Mouse (Mus musculus) heart, embryonic 14.5 days (tissue): Measurements from ENCODE around the gene Olfml1. TPM values are rescaled to one million over a fixed set of nuclear protein-coding genes. Genes with fewer than 3 reads are reported as not detected.

Experiments
- ATAC-seq: fragments of 200-750 bp; cut with Nextera tagmentation; 2 replicates; pipeline ENCODE4 v1.8.0; 2017; ENCODE audit warnings: low read depth, moderate TSS enrichment; ENCODE audit not compliant: insufficient number of reproducible peaks, insufficient read depth, low FRiP score
- H3K27ac ChIP-seq, 2 experiments: fragments of 200-500 bp in 1 of 2; fragments of 300-500 bp in 1 of 2; sonication (generic) in 1 of 2; replicated peaks in 1 of 2; 2 replicates each; pipeline ENCODE4 v1.5.1; 2012 to 2014; ENCODE audit warnings: low read depth in 2 of 2, low read length in 2 of 2, control low read depth in 1 of 2, mild to moderate bottlenecking in 1 of 2, mixed read lengths in 1 of 2; ENCODE audit not compliant: control insufficient read depth in 1 of 2, insufficient read depth in 1 of 2
- H3K27me3 ChIP-seq: fragments of 300-500 bp; sonication (generic); 2 replicates; pipeline ENCODE4 v1.6.1; 2014; ENCODE audit warnings: mild to moderate bottlenecking, low read length, control low read depth; ENCODE audit not compliant: control insufficient read depth, insufficient read depth
- H3K36me3 ChIP-seq: fragments of 300-500 bp; sonication (generic); 2 replicates; pipeline ENCODE4 v1.6.1; 2014; ENCODE audit warnings: mild to moderate bottlenecking, control low read depth, low read length, mixed read lengths; ENCODE audit not compliant: control insufficient read depth, insufficient read depth
- H3K4me1 ChIP-seq, 2 experiments: fragments of 200-500 bp in 1 of 2; fragments of 300-500 bp in 1 of 2; sonication (generic) in 1 of 2; 2 replicates each; pipeline ENCODE4 v1.6.1; 2012 to 2014; ENCODE audit warnings: low read length in 2 of 2, control low read depth in 1 of 2, mixed read lengths in 1 of 2; ENCODE audit not compliant: control insufficient read depth in 2 of 2, insufficient read depth in 2 of 2
- H3K4me2 ChIP-seq: fragments of 300-500 bp; sonication (generic); 2 replicates; pipeline ENCODE4 v1.6.1; 2014; ENCODE audit warnings: mild to moderate bottlenecking, low read length
- H3K4me3 ChIP-seq, 2 experiments: fragments of 200-500 bp in 1 of 2; fragments of 300-500 bp in 1 of 2; sonication (generic) in 1 of 2; 2 replicates each; pipeline ENCODE4 v1.5.1; 2012 to 2014; ENCODE audit warnings: low read length in 2 of 2, mild to moderate bottlenecking in 2 of 2, control low read depth in 1 of 2, low read depth in 1 of 2, moderate library complexity in 1 of 2; ENCODE audit not compliant: control insufficient read depth in 1 of 2, insufficient read depth in 1 of 2
- H3K9ac ChIP-seq: fragments of 300-500 bp; sonication (generic); 2 replicates; pipeline ENCODE4 v1.6.1; 2014; ENCODE audit warnings: mild to moderate bottlenecking, low read length
- H3K9me3 ChIP-seq: fragments of 300-500 bp; sonication (generic); 2 replicates; pipeline ENCODE4 v1.6.1; 2016; ENCODE audit warnings: low read length, control low read depth; ENCODE audit not compliant: control insufficient read depth
- WGBS: fragments of 180-500 bp; shearing (Covaris S2); extraction: QIAGEN DNeasy Blood & Tissue Kit; methylation state at CpG from one replicate; pipeline ENCODE4 v1.1.7; 2014; 5-methylcytosine and 5-hydroxymethylcytosine counted together
- polyA plus RNA-seq: library from polyadenylated mRNA; unstranded; fragments of >200 nt; fragmentation: Nextera tagmentation; extraction: Ambion mirVana; gene quantifications from 2 replicates; pipeline ENCODE4 v1.2.1, GENCODE M21; 2014

Olfml1 gene
- polyA plus RNA-seq, 1 experiment from 2014 or later, result 8.0 TPM

DNA sequence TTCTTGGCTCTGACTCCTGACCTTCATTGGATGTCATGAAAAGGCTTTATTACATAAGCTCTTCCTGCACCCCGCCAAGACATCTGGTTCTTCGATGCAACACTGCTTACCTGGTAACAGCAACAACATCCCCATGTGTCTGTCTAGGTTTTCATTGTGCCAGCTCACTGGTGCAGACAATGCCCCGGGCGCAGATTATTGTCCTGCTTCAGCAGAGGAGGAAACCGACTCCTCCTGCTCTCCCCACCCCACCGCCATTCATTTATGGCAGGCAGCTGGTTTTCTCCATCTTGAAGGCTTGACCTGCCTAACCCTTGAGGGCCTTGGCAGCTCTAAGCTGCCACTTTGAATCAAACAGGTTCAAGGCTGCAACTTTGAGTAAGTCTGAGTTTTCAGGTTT, 35.7 kb downstream of the Olfml1 start:
- H3K27ac ChIP-seq, result no peak overlapping the region
- no peaks in the 10 kb centered on the region for H3K9me3 ChIP-seq
- H3K4me3 ChIP-seq, result no peak overlapping the region
- ATAC-seq, result no peak
- no peak overlapping the region for H3K4me2 ChIP-seq
- 89% methylated on average over 6 of the region's 6 CpGs for WGBS
- no peaks in the 10 kb centered on the region for H3K36me3 ChIP-seq
- H3K9ac ChIP-seq, result no peak overlapping the region
- no peaks in the 10 kb centered on the region for H3K27me3 ChIP-seq
- no peaks in the 10 kb centered on the region for H3K4me1 ChIP-seq

DNA sequence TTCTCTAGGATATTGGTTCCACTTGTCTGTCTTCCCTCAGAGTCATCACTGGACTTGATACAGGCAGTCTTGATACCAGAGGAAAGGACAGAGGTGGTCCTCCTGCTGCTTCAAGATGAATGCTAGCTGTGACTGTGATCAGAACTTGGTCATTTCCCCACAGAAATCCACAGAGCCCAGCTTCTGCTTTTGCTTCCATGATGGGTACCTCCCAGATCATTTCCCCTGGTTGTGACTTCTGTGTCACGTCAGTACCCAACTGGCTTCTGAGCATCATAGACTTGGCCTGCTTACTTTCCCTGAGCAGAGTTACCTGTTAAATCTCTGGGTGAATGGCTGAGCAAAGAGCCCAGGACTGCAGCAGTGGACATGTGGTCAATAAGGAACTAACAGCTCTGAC, 40.5 kb downstream of the Olfml1 start:
- Histone ChIP-seq H3K9ac (no peak overlapping the region), H3K9me3 (no peaks in the 10 kb centered on the region), H3K4me3 (no peak overlapping the region), H3K27ac (no peak overlapping the region), H3K4me2 (no peak overlapping the region), H3K4me1 (no peaks in the 10 kb centered on the region), H3K36me3 (no peaks in the 10 kb centered on the region), H3K27me3 (no peaks in the 10 kb centered on the region)
- no peak for ATAC-seq
- 89% methylated on average over 1 of the region's 1 CpGs for WGBS

DNA sequence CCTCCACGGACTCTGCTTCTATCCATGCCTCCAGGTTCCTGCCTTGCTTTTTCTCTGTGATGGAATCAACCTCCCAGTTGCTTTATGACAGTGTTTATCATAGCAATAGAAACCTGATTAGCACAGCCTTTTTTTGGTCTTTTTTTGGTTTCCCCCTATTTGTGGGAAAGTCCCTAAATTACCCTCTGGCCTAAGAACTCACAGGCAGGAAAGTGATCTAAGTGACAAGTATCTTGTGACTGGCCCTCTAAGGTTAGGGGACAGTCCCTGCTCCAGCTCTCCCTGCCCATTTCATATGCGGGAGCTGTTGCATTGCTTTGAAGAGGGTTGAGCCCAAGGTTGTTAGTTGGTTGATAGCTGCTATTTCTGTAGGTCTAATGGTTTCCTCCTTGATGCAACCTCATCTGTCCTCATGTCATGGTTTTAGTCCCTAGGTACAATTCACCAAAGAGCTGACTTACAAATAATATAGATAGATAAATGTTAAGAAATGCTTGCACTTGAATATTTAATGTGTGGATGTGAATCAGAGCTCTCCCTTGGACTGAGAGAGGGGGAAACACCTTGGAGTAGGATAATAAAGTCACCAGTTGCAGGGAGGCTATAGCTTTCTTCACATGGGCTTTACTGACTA, 42.5 kb downstream of the Olfml1 start:
- Histone ChIP-seq H3K36me3 (no peaks in the 10 kb centered on the region), H3K4me3 (no peak overlapping the region), H3K27me3 (no peaks in the 10 kb centered on the region), H3K4me1 (no peaks in the 10 kb centered on the region), H3K27ac (no peak overlapping the region), H3K4me2 (no peak overlapping the region), H3K9me3 (no peaks in the 10 kb centered on the region), H3K9ac (no peak overlapping the region)
- ATAC-seq, result no peak
- 80% methylated on average over 2 of the region's 2 CpGs for WGBS

DNA sequence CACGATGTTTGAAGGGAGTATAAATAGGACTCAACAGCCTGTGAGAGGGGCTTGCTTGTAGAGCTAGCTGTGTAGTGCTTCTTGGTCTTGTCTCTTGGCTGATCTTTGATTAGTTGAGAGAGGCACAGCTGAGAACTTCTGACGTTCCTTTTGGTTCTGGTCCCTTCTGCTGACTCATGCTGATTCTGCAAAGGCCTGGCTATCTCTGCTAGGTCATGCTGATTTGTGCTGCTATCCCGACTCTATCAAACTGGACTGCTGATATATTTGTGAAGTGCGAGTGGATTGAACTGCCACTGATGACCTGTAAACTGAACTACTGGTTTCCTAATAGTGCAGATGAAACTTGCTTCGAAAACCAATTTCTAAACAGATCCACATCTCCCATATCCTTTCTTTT, 43.6 kb downstream of the Olfml1 start:
- WGBS, result 68% methylated on average over 5 of the region's 5 CpGs
- Histone ChIP-seq H3K4me2 (no peak overlapping the region), H3K4me1 (no peaks in the 10 kb centered on the region), H3K27me3 (no peaks in the 10 kb centered on the region), H3K9me3 (no peaks in the 10 kb centered on the region), H3K4me3 (no peak overlapping the region), H3K36me3 (no peaks in the 10 kb centered on the region), H3K27ac (no peak overlapping the region), H3K9ac (no peak overlapping the region)
- ATAC-seq, result no peak

DNA sequence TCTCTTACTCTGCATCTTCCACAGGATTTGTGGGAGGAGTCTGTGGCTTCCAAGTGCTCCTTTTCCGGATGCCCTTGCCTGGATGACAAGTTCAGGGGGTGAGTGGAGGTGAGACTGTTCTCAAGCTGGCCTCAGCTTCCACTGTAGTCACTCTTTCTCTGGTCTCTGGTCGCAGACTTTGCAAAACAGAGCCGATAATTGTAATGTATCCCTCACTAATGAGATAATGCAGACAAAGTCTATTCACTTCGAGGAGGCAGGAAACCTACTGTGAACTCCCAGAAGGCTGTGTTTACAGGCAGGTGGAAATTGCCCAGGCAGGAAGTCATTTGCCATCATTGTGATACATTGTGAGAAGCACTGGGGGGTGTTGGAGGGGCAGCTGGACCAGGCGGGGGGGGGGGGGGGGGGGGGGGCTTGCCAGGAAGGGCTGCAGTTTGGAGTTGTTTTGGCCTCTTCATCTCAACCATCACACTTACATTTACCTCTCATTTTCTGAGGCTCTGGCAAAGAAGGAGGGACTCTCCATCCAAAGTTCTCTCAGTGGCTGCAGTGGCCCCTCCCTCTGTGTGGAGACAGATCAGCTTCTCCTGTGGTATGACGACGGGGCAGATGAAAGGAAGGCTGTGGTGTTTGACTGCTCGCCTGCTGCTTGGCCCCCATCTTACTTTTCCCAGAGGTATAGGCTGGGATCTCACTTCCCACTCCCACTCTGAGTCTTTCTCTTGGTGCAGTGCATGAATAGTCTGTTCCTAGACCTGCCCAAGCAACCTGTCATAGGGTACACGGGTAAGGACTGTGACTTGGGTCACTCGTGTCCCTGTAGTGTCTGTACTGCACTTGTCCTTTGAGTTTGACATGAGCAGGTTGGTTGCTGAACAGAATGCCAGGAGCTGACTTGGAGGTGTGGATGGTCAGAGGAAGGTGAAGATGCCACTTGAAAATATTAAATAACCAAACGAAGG, 51.1 kb downstream of the Olfml1 start:
- Histone ChIP-seq H3K9ac (no peak overlapping the region), H3K4me1 (no peaks in the 10 kb centered on the region; a peak in 1 of 4 replicates), H3K9me3 (no peaks in the 10 kb centered on the region), H3K4me2 (no peak overlapping the region), H3K27me3 (no peaks in the 10 kb centered on the region), H3K36me3 (no peaks in the 10 kb centered on the region), H3K4me3 (no peak overlapping the region), H3K27ac (no peak overlapping the region)
- WGBS, result 31% methylated on average over 10 of the region's 11 CpGs
- ATAC-seq, result peak; percentile 54; the same call in 1 of the 2 replicates

DNA sequence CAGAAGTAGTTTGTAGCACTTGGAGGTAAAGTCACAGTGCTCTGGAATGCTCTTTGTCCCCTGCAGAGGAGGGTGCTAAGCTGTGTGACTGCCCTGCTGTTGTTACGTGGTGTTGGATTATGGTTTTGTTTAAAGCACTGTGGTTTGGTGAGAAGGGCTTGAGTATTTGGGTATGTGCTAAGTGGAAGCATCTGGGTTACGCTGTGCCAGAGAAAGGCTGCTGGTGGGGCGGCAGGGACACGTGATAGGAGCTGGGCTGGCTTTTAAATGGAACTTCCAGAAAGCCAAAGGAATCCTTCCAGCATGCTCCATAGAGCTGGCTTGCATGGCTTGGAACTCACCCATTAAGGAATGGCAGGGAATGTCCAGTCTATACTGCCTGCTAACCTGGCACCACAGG, 52.0 kb downstream of the Olfml1 start:
- ATAC-seq, result 0 out of 2 replicates have a peak, but pooled peaks have one; percentile 21
- no peak overlapping the region for H3K27ac ChIP-seq
- no peak overlapping the region for H3K9ac ChIP-seq
- WGBS, result 54% methylated on average over 4 of the region's 4 CpGs
- H3K4me3 ChIP-seq, result no peak overlapping the region
- no peaks in the 10 kb centered on the region; a peak in 1 of 4 replicates for H3K4me1 ChIP-seq
- H3K4me2 ChIP-seq, result no peak overlapping the region
- H3K9me3 ChIP-seq, result no peaks in the 10 kb centered on the region
- no peaks in the 10 kb centered on the region for H3K36me3 ChIP-seq
- no peaks in the 10 kb centered on the region for H3K27me3 ChIP-seq

DNA sequence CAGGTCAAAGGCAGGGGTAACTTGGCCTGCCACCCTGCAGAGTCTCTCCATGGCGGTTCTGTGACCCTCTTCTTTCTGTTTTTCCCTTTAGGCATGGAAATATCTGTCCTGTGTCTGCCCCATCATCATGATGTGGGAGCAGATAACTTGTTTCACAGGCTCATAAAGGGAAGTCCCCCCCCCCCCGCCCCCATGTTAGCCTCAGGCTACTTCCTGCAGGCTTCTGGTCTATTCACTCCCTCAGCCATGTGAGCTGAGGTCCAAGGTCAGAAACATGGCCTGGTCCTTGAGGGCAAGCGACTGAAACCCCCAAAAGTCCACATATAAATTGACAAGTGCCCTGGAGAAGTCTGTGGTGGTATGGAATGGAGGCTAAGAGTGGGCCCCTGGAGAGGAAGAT, 52.9 kb downstream of the Olfml1 start:
- H3K4me3 ChIP-seq, result no peak overlapping the region
- no peaks in the 10 kb centered on the region; a peak in 1 of 4 replicates for H3K4me1 ChIP-seq
- no peaks in the 10 kb centered on the region for H3K27me3 ChIP-seq
- H3K27ac ChIP-seq, result no peak overlapping the region
- H3K9ac ChIP-seq, result no peak overlapping the region
- no peaks in the 10 kb centered on the region for H3K9me3 ChIP-seq
- H3K4me2 ChIP-seq, result no peak overlapping the region
- ATAC-seq, result no peak
- no peaks in the 10 kb centered on the region for H3K36me3 ChIP-seq
- WGBS, result 86% methylated on average over 3 of the region's 3 CpGs
